In the genomic region with DNA sequence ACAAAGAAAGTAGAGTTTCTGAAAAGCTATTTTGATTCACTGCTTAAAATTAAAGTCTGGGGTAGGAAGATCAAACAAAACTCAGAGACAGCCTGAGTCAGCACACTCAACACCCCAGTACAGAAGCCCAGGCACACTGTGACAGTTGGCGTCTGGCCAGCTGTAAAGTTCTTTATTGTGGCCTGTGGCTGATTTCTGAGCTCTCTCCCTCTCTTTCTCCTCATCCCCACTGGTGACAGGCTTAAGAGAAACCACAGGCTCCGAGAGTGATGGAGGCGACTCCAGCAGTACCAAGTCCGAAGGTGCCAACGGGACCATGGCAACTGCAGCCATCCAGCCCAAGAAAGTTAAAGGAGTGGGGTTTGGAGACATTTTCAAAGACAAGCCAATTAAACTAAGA, we compare ENCODE assay signal across 11 mouse cellular contexts.
A peak's percentile ranks its signal among the peaks of the same experiment; 100 is the strongest.
DNase-seq lines count a peak whose midpoint lies in the region; ATAC-seq and TF ChIP-seq lines count a peak whose summit lies in the region.
"Had no signal": no experiment of that assay in that cellular context is flagged by ENCODE, and none has a peak within 500 bp of the region (broad histone marks: within the 10 kb centered on the region; RNA-seq: fewer than 3 reads in every experiment).

No protein-coding gene starts in this region.

- TF ChIP-seq CTCF in MEL (IDR thresholded peaks at IDR 0.05 in 2 of 3, conservative IDR thresholded peaks at IDR 0.05 in 1 of 3; ENCODE audit: control insufficient read depth in 1 of 3, insufficient read depth in 1 of 3, low read depth in 2 of 3, low read length in 3 of 3, poor library complexity in 1 of 3, severe bottlenecking in 1 of 3): no peak

- H3K4me3 ChIP-seq in hindbrain, embryonic 15.5 days: no peak overlapping the region
- no peak overlapping the region for H3K4me3 ChIP-seq in hindbrain, embryonic 11.5 days (ENCODE audit: low read depth, low read length)
- H3K4me3 ChIP-seq in midbrain, embryonic 15.5 days: no peak overlapping the region
- no peak overlapping the region for H3K4me3 ChIP-seq in midbrain, embryonic 14.5 days (replicated peaks; ENCODE audit: low read depth, low read length)
- H3K4me3 ChIP-seq in MEL (ENCODE audit: control insufficient read depth in 1 of 2, insufficient read depth in 1 of 2, low read depth in 2 of 2, low read length in 2 of 2): no peak overlapping the region
- no peak overlapping the region for H3K4me3 ChIP-seq in forebrain, embryonic 16.5 days (replicated peaks; ENCODE audit: low read length)

- no peak overlapping the region for H3K27ac ChIP-seq in hindbrain, embryonic 15.5 days (replicated peaks)
- H3K27ac ChIP-seq in hindbrain, embryonic 11.5 days (ENCODE audit: low read depth, low read length): no peak overlapping the region
- H3K27ac ChIP-seq in midbrain, embryonic 15.5 days: no peak overlapping the region
- no peak overlapping the region for H3K27ac ChIP-seq in midbrain, embryonic 14.5 days (replicated peaks; ENCODE audit: low read depth, low read length)
- no peak overlapping the region for H3K27ac ChIP-seq in MEL (ENCODE audit: control insufficient read depth, low read depth, low read length)
- H3K27ac ChIP-seq in forebrain, embryonic 16.5 days (ENCODE audit: low read length): no peak overlapping the region
- H3K27ac ChIP-seq: liver, embryonic 14.5 days had no signal

- no peaks in the 10 kb centered on the region for H3K36me3 ChIP-seq in hindbrain, embryonic 15.5 days
- H3K36me3 ChIP-seq in hindbrain, embryonic 11.5 days (ENCODE audit: control insufficient read depth, insufficient read depth, low read length): no peaks in the 10 kb centered on the region
- no peaks in the 10 kb centered on the region for H3K36me3 ChIP-seq in midbrain, embryonic 15.5 days (replicated peaks)
- no peaks in the 10 kb centered on the region for H3K36me3 ChIP-seq in midbrain, embryonic 14.5 days (ENCODE audit: control insufficient read depth, insufficient read depth, low read length)
- H3K36me3 ChIP-seq in MEL (ENCODE audit: control insufficient read depth in 1 of 2, insufficient read depth in 2 of 2, low read length in 2 of 2): no peaks in the 10 kb centered on the region
- H3K36me3 ChIP-seq in forebrain, embryonic 16.5 days (ENCODE audit: control insufficient read depth, insufficient read depth): no peaks in the 10 kb centered on the region

- no peak for TF ChIP-seq POLR2A in MEL (IDR thresholded peaks at IDR 0.05; ENCODE audit: control insufficient read depth in 1 of 2, insufficient read depth in 1 of 2, low read depth in 1 of 2, low read length in 2 of 2, poor library complexity in 1 of 2)

- H3K27me3 ChIP-seq in hindbrain, embryonic 15.5 days: no peaks in the 10 kb centered on the region
- no peaks in the 10 kb centered on the region for H3K27me3 ChIP-seq in hindbrain, embryonic 11.5 days (ENCODE audit: control insufficient read depth, insufficient read depth, low read length)
- H3K27me3 ChIP-seq in midbrain, embryonic 15.5 days (replicated peaks): no peaks in the 10 kb centered on the region; the same call in 1 of the 2 replicates
- no peaks in the 10 kb centered on the region for H3K27me3 ChIP-seq in midbrain, embryonic 14.5 days (ENCODE audit: control insufficient read depth, insufficient read depth, low read length)
- no peaks in the 10 kb centered on the region for H3K27me3 ChIP-seq in MEL (ENCODE audit: control insufficient read depth in 1 of 2, insufficient read depth in 2 of 2, low read length in 2 of 2)
- H3K27me3 ChIP-seq in forebrain, embryonic 16.5 days (replicated peaks; ENCODE audit: control insufficient read depth, insufficient read depth, low read length): no peaks in the 10 kb centered on the region

- no peaks in the 10 kb centered on the region for H3K79me2 ChIP-seq in MEL (ENCODE audit: control insufficient read depth, insufficient read depth, low read length, poor library complexity)

- DNase-seq in hindbrain, embryonic 11.5 days (ENCODE audit: low spot score): no peak
- no peak for DNase-seq in midbrain, embryonic 14.5 days
- peak; percentile 40 for DNase-seq in MEL (ENCODE audit: low read depth, low spot score)
- DNase-seq in cerebellum, adult 9-11 months: no peak
- no peak for DNase-seq in retina, embryonic 14.5 days (ENCODE audit: low spot score)
- DNase-seq: gastrocnemius, postnatal 36 days had no signal

- ATAC-seq in hindbrain, embryonic 15.5 days (ENCODE audit: low FRiP score, low read depth): peak; percentile 66; the same call in 1 of the 2 replicates
- no peak for ATAC-seq in hindbrain, embryonic 11.5 days (ENCODE audit: low FRiP score)
- ATAC-seq in midbrain, embryonic 15.5 days (replicated peaks): peak; percentile 64; the same call in 1 of the 2 replicates
- ATAC-seq in midbrain, embryonic 14.5 days (ENCODE audit: low FRiP score, low TSS enrichment): no peak
- peak; percentile 54 for ATAC-seq in forebrain, embryonic 16.5 days
- ATAC-seq: intestine, postnatal 0 days had no signal

- no peak for TF ChIP-seq EP300 in MEL (IDR thresholded peaks at IDR 0.05; ENCODE audit: low read depth in 1 of 2, low read length in 2 of 2)

- no peak overlapping the region for H3K4me2 ChIP-seq in hindbrain, embryonic 15.5 days
- H3K4me2 ChIP-seq in hindbrain, embryonic 11.5 days (replicated peaks; ENCODE audit: low read depth, low read length): no peak overlapping the region
- H3K4me2 ChIP-seq in midbrain, embryonic 15.5 days: no peak overlapping the region
- no peak overlapping the region for H3K4me2 ChIP-seq in midbrain, embryonic 14.5 days (ENCODE audit: low read length)
- H3K4me2 ChIP-seq in forebrain, embryonic 16.5 days (ENCODE audit: low read length): no peak overlapping the region

- TF ChIP-seq RAD21 in MEL (IDR thresholded peaks at IDR 0.05; ENCODE audit: low read depth, low read length): no peak

- H3K9me3 ChIP-seq in hindbrain, embryonic 15.5 days: no peaks in the 10 kb centered on the region
- H3K9me3 ChIP-seq in hindbrain, embryonic 11.5 days (ENCODE audit: control insufficient read depth, low read length): no peaks in the 10 kb centered on the region
- no peaks in the 10 kb centered on the region for H3K9me3 ChIP-seq in midbrain, embryonic 15.5 days
- no peaks in the 10 kb centered on the region for H3K9me3 ChIP-seq in midbrain, embryonic 14.5 days (ENCODE audit: control insufficient read depth, low read length)
- no peaks in the 10 kb centered on the region for H3K9me3 ChIP-seq in MEL (replicated peaks; ENCODE audit: insufficient read depth, low read length)
- no peaks in the 10 kb centered on the region for H3K9me3 ChIP-seq in forebrain, embryonic 16.5 days (ENCODE audit: control insufficient read depth, low read length)

- H3K4me1 ChIP-seq in hindbrain, embryonic 15.5 days (replicated peaks): peaks cover 9% of the 10 kb centered on the region; the same call in 1 of the 2 replicates
- H3K4me1 ChIP-seq in hindbrain, embryonic 11.5 days (replicated peaks; ENCODE audit: control insufficient read depth, insufficient read depth, low read length): no peaks in the 10 kb centered on the region
- no peaks in the 10 kb centered on the region for H3K4me1 ChIP-seq in midbrain, embryonic 15.5 days
- H3K4me1 ChIP-seq in midbrain, embryonic 14.5 days (ENCODE audit: control insufficient read depth, insufficient read depth, low read length): peaks cover 6% of the 10 kb centered on the region; the same call in 1 of the 2 replicates
- no peaks in the 10 kb centered on the region for H3K4me1 ChIP-seq in MEL (ENCODE audit: control insufficient read depth in 1 of 2, insufficient read depth in 2 of 2, low read length in 2 of 2)
- H3K4me1 ChIP-seq in forebrain, embryonic 16.5 days (replicated peaks; ENCODE audit: control insufficient read depth, insufficient read depth, low read length): peaks cover 7% of the 10 kb centered on the region

- 79% methylated on average over 5 of the region's 5 CpGs for WGBS in hindbrain, embryonic 15.5 days
- 87% methylated on average over 5 of the region's 5 CpGs for WGBS in hindbrain, embryonic 11.5 days
- 66% methylated on average over 5 of the region's 5 CpGs for WGBS in midbrain, embryonic 15.5 days
- WGBS in midbrain, embryonic 14.5 days: 82% methylated on average over 5 of the region's 5 CpGs
- 75% methylated on average over 5 of the region's 5 CpGs for WGBS in forebrain, embryonic 16.5 days

- H3K9ac ChIP-seq in hindbrain, embryonic 15.5 days: no peak overlapping the region
- H3K9ac ChIP-seq in hindbrain, embryonic 11.5 days (ENCODE audit: low read depth, low read length): no peak overlapping the region
- no peak overlapping the region for H3K9ac ChIP-seq in midbrain, embryonic 15.5 days
- no peak overlapping the region for H3K9ac ChIP-seq in midbrain, embryonic 14.5 days (replicated peaks; ENCODE audit: low read length)
- no peak overlapping the region for H3K9ac ChIP-seq in MEL (ENCODE audit: control insufficient read depth, low read depth, low read length, poor library complexity, severe bottlenecking)
- H3K9ac ChIP-seq in forebrain, embryonic 16.5 days (replicated peaks; ENCODE audit: low read depth, low read length): no peak overlapping the region
- H3K9ac ChIP-seq: liver, embryonic 14.5 days had no signal

TF ChIP-seq in MEL, 35 proteins besides CTCF, POLR2A, EP300 and RAD21:
- TF ChIP-seq POLR2AphosphoS5 (IDR thresholded peaks at IDR 0.05; ENCODE audit: borderline replicate concordance, low read depth, low read length) (no peak), USF1 (IDR thresholded peaks at IDR 0.05; ENCODE audit: low read depth, low read length) (no peak), POLR2AphosphoS2 (IDR thresholded peaks at IDR 0.05; ENCODE audit: low read length) (no peak), BHLHE40 (IDR thresholded peaks at IDR 0.05; ENCODE audit: borderline replicate concordance, low read depth, low read length) (no peak)
TF ChIP-seq in MEL: peak in this region for 0.

Comparison
In these comparisons a context has a peak if more than half of its experiments do, and no peak if none do; other contexts are left out.
1. ATAC-seq: peak in hindbrain, embryonic 15.5 days (single experiment), midbrain, embryonic 15.5 days (single experiment) and forebrain, embryonic 16.5 days (single experiment); none in hindbrain, embryonic 11.5 days (single experiment) and midbrain, embryonic 14.5 days (single experiment).